Mouse (Mus musculus): ENCODE data around the gene Vmn1r223. TPM values are rescaled to one million over a fixed set of nuclear protein-coding genes. Genes with fewer than 3 reads are reported as not detected.
"Not testable (repeated sequence)": the region's sequence is repeated elsewhere in the genome, so short reads cannot be mapped to it uniquely, and the experiment has no call there.

Gene Vmn1r223
- not detected in 2 replicates for polyA plus RNA-seq (2015; fragmentation: Nextera tagmentation; extraction: Ambion mirVana)

- WGBS: 63% methylated on average over 1 of the region's 1 CpGs
- H3K4me3 ChIP-seq (ENCODE audit: low read length); H3K4me2 ChIP-seq (ENCODE audit: low read depth, low read length); H3K36me3 ChIP-seq (ENCODE audit: control insufficient read depth, insufficient read depth, low read length); ATAC-seq; H3K4me1 ChIP-seq (ENCODE audit: control insufficient read depth, insufficient read depth, low read length); H3K27ac ChIP-seq (ENCODE audit: low read length); H3K9ac ChIP-seq (ENCODE audit: low read depth, low read length); H3K9me3 ChIP-seq (ENCODE audit: control insufficient read depth, low read length); H3K27me3 ChIP-seq (replicated peaks; ENCODE audit: control insufficient read depth, insufficient read depth, low read length): not testable (repeated sequence)
Observed at GRCm38 (mm10) chr13:23246834-23247233, at the start of gene Vmn1r223. Gene Vmn1r223 (plus strand): TSS chr13:23247134.

- not testable (repeated sequence) for ATAC-seq; H3K4me2 ChIP-seq (ENCODE audit: low read depth, low read length); H3K9me3 ChIP-seq (ENCODE audit: control insufficient read depth, low read length); H3K9ac ChIP-seq (ENCODE audit: low read depth, low read length); H3K4me1 ChIP-seq (ENCODE audit: control insufficient read depth, insufficient read depth, low read length); H3K4me3 ChIP-seq (ENCODE audit: low read length); H3K27me3 ChIP-seq (replicated peaks; ENCODE audit: control insufficient read depth, insufficient read depth, low read length); H3K36me3 ChIP-seq (ENCODE audit: control insufficient read depth, insufficient read depth, low read length); H3K27ac ChIP-seq (ENCODE audit: low read length)
- WGBS: 69% methylated on average over 1 of the region's 1 CpGs
Observed at GRCm38 (mm10) chr13:23203885-23204284, 43.0 kb upstream of the Vmn1r223 start.

GRCm38 (mm10) chr13:23213827-23214226 is 33.1 kb upstream of the Vmn1r223 start, which contains the start of gene Vmn1r221:
Gene Vmn1r221 (plus strand): TSS chr13:23214127.
- ATAC-seq; H3K4me1 ChIP-seq (ENCODE audit: control insufficient read depth, insufficient read depth, low read length); H3K9me3 ChIP-seq (ENCODE audit: control insufficient read depth, low read length); H3K4me2 ChIP-seq (ENCODE audit: low read depth, low read length); H3K27ac ChIP-seq (ENCODE audit: low read length); H3K9ac ChIP-seq (ENCODE audit: low read depth, low read length); H3K4me3 ChIP-seq (ENCODE audit: low read length); H3K36me3 ChIP-seq (ENCODE audit: control insufficient read depth, insufficient read depth, low read length); H3K27me3 ChIP-seq (replicated peaks; ENCODE audit: control insufficient read depth, insufficient read depth, low read length): not testable (repeated sequence)
- WGBS: 86% methylated on average over 2 of the region's 2 CpGs

- not testable (repeated sequence) for H3K9ac ChIP-seq (ENCODE audit: low read depth, low read length); H3K4me1 ChIP-seq (ENCODE audit: control insufficient read depth, insufficient read depth, low read length); H3K27me3 ChIP-seq (replicated peaks; ENCODE audit: control insufficient read depth, insufficient read depth, low read length); H3K36me3 ChIP-seq (ENCODE audit: control insufficient read depth, insufficient read depth, low read length); H3K27ac ChIP-seq (ENCODE audit: low read length); ATAC-seq; H3K9me3 ChIP-seq (ENCODE audit: control insufficient read depth, low read length); H3K4me3 ChIP-seq (ENCODE audit: low read length); H3K4me2 ChIP-seq (ENCODE audit: low read depth, low read length)
Observed at GRCm38 (mm10) chr13:23235847-23236246, 11.1 kb upstream of the Vmn1r223 start, which contains the start of gene Vmn1r222. Gene Vmn1r222 (minus strand): TSS chr13:23235947.

GRCm38 (mm10) chr13:23258546-23259048 is 11.7 kb downstream of the Vmn1r223 start:
- H3K27ac ChIP-seq (ENCODE audit: low read length): no peak overlapping the region
- no peak for ATAC-seq
- 90% methylated on average over 2 of the region's 2 CpGs for WGBS
- no peaks in the 10 kb centered on the region for H3K4me1 ChIP-seq (ENCODE audit: control insufficient read depth, insufficient read depth, low read length)
- no peak overlapping the region for H3K4me3 ChIP-seq (ENCODE audit: low read length)
- H3K36me3 ChIP-seq (ENCODE audit: control insufficient read depth, insufficient read depth, low read length): no peaks in the 10 kb centered on the region
- no peaks in the 10 kb centered on the region for H3K9me3 ChIP-seq (ENCODE audit: control insufficient read depth, low read length)
- H3K4me2 ChIP-seq (ENCODE audit: low read depth, low read length): no peak overlapping the region
- H3K27me3 ChIP-seq (replicated peaks; ENCODE audit: control insufficient read depth, insufficient read depth, low read length): no peaks in the 10 kb centered on the region
- H3K9ac ChIP-seq (ENCODE audit: low read depth, low read length): no peak overlapping the region

- H3K4me3 ChIP-seq (ENCODE audit: low read length); H3K9ac ChIP-seq (ENCODE audit: low read depth, low read length); H3K4me1 ChIP-seq (ENCODE audit: control insufficient read depth, insufficient read depth, low read length); H3K27me3 ChIP-seq (replicated peaks; ENCODE audit: control insufficient read depth, insufficient read depth, low read length); H3K36me3 ChIP-seq (ENCODE audit: control insufficient read depth, insufficient read depth, low read length); H3K9me3 ChIP-seq (ENCODE audit: control insufficient read depth, low read length); H3K4me2 ChIP-seq (ENCODE audit: low read depth, low read length); H3K27ac ChIP-seq (ENCODE audit: low read length): not testable (repeated sequence)
- WGBS: 66% methylated on average over 3 of the region's 3 CpGs
- ATAC-seq: peak; percentile 74
Observed at GRCm38 (mm10) chr13:23268606-23269005, 21.7 kb downstream of the Vmn1r223 start.

- H3K27ac ChIP-seq (ENCODE audit: low read length); H3K36me3 ChIP-seq (ENCODE audit: control insufficient read depth, insufficient read depth, low read length); H3K9ac ChIP-seq (ENCODE audit: low read depth, low read length); H3K4me2 ChIP-seq (ENCODE audit: low read depth, low read length); H3K9me3 ChIP-seq (ENCODE audit: control insufficient read depth, low read length); H3K27me3 ChIP-seq (replicated peaks; ENCODE audit: control insufficient read depth, insufficient read depth, low read length); H3K4me3 ChIP-seq (ENCODE audit: low read length); H3K4me1 ChIP-seq (ENCODE audit: control insufficient read depth, insufficient read depth, low read length): not testable (repeated sequence)
- WGBS: 55% methylated on average over 4 of the region's 4 CpGs
- ATAC-seq: peak; percentile 77; the same call in 1 of the 2 replicates
Observed at GRCm38 (mm10) chr13:23269127-23269526, 22.2 kb downstream of the Vmn1r223 start.

- no peak for ATAC-seq
- Histone ChIP-seq H3K27ac (ENCODE audit: low read length) (no peak overlapping the region), H3K4me3 (ENCODE audit: low read length) (peak overlapping the region; percentile 36), H3K9ac (ENCODE audit: low read depth, low read length) (no peak overlapping the region), H3K9me3 (ENCODE audit: control insufficient read depth, low read length) (no peaks in the 10 kb centered on the region), H3K4me1 (ENCODE audit: control insufficient read depth, insufficient read depth, low read length) (no peaks in the 10 kb centered on the region; the same call in 1 of the 2 replicates), H3K36me3 (ENCODE audit: control insufficient read depth, insufficient read depth, low read length) (no peaks in the 10 kb centered on the region), H3K4me2 (ENCODE audit: low read depth, low read length) (peak overlapping the region; percentile 43; the same call in 1 of the 2 replicates), H3K27me3 (replicated peaks; ENCODE audit: control insufficient read depth, insufficient read depth, low read length) (no peaks in the 10 kb centered on the region)
- WGBS: 29% methylated on average over 11 of the region's 11 CpGs
Observed at GRCm38 (mm10) chr13:23269681-23270080, 22.7 kb downstream of the Vmn1r223 start.

GRCm38 (mm10) chr13:23270321-23271101 is 23.6 kb downstream of the Vmn1r223 start:
- H3K27ac ChIP-seq (ENCODE audit: low read length): no peak overlapping the region
- no peak overlapping the region for H3K9ac ChIP-seq (ENCODE audit: low read depth, low read length)
- peak overlapping the region; percentile 43 for H3K4me2 ChIP-seq (ENCODE audit: low read depth, low read length)
- H3K36me3 ChIP-seq (ENCODE audit: control insufficient read depth, insufficient read depth, low read length): no peaks in the 10 kb centered on the region
- WGBS: 5% methylated on average over 34 of the region's 34 CpGs
- no peaks in the 10 kb centered on the region for H3K9me3 ChIP-seq (ENCODE audit: control insufficient read depth, low read length)
- no peaks in the 10 kb centered on the region for H3K27me3 ChIP-seq (replicated peaks; ENCODE audit: control insufficient read depth, insufficient read depth, low read length)
- H3K4me1 ChIP-seq (ENCODE audit: control insufficient read depth, insufficient read depth, low read length): no peaks in the 10 kb centered on the region; the same call in 1 of the 2 replicates
- ATAC-seq: peak; percentile 88
- H3K4me3 ChIP-seq (ENCODE audit: low read length): peak overlapping the region; percentile 36

Data from intestine, embryonic 16.5 days (tissue).